Mouse (Mus musculus) liver, adult 2 months (tissue): ENCODE measurements at regions not wholly inside any gene's neighbourhood (a gene's known extent, or its start where the extent isn't known, plus 50 kb on each side); places are given as distances from the start of the nearest gene placed in this dataset.

ENCODE experiments used
- DNase-seq: peaks from one replicate; pipeline ENCODE4 v3.0.0-alpha.2; 2011; ENCODE audit warnings: low read depth, low spot score; ENCODE audit errors: extremely low read depth
- H3K27ac ChIP-seq: fragments of 200-500 bp; replicated peaks from 2 replicates; pipeline ENCODE4 v1.5.1; 2012; ENCODE audit warnings: low read depth, mild to moderate bottlenecking, control low read depth, inconsistent platforms, low read length; ENCODE audit not compliant: insufficient read depth
- H3K27me3 ChIP-seq: fragments of 200-500 bp; 2 replicates; pipeline ENCODE4 v1.6.1; 2012; ENCODE audit warnings: mild to moderate bottlenecking, moderate library complexity, low read length, inconsistent platforms; ENCODE audit not compliant: control insufficient read depth, insufficient read depth
- H3K36me3 ChIP-seq: fragments of 200-500 bp; 2 replicates; pipeline ENCODE4 v1.6.1; 2012; ENCODE audit warnings: low read length, inconsistent platforms; ENCODE audit not compliant: control insufficient read depth, insufficient read depth
- H3K4me1 ChIP-seq: fragments of 200-500 bp; 2 replicates; pipeline ENCODE4 v1.6.1; 2011; ENCODE audit warnings: low read length; ENCODE audit not compliant: control insufficient read depth, insufficient read depth
- H3K4me3 ChIP-seq: fragments of 200-500 bp; 2 replicates; pipeline ENCODE4 v1.5.1; 2011; ENCODE audit warnings: low read depth, mild to moderate bottlenecking, control low read depth, low read length, moderate library complexity; ENCODE audit not compliant: insufficient read depth
- H3K79me2 ChIP-seq: fragments of 200-500 bp; 2 replicates; pipeline ENCODE4 v1.6.1; 2012; ENCODE audit warnings: inconsistent platforms, mild to moderate bottlenecking, low read length, moderate library complexity; ENCODE audit not compliant: control insufficient read depth, insufficient read depth
- H3K9ac ChIP-seq: fragments of 200-500 bp; 2 replicates; pipeline ENCODE4 v1.6.1; 2012; ENCODE audit warnings: low read depth, mild to moderate bottlenecking, control low read depth, inconsistent platforms, low read length
- CTCF ChIP-seq: fragments of 200-500 bp; IDR thresholded peaks from 2 replicates; pipeline ENCODE4 v1.5.1; 2011; ENCODE audit warnings: low read depth, low read length, control low read depth
- POLR2A ChIP-seq: fragments of 200-500 bp; IDR thresholded peaks from 2 replicates; pipeline ENCODE4 v1.6.1; 2011; ENCODE audit warnings: low read length, control low read depth; ENCODE audit not compliant: insufficient read depth; ENCODE audit errors: extremely low read depth
- WGBS: fragments of 180-500 bp; shearing (Covaris S2); methylation state at CpG from one replicate; pipeline ENCODE4 v1.1.7; 2018; 5-methylcytosine and 5-hydroxymethylcytosine counted together

DNA sequence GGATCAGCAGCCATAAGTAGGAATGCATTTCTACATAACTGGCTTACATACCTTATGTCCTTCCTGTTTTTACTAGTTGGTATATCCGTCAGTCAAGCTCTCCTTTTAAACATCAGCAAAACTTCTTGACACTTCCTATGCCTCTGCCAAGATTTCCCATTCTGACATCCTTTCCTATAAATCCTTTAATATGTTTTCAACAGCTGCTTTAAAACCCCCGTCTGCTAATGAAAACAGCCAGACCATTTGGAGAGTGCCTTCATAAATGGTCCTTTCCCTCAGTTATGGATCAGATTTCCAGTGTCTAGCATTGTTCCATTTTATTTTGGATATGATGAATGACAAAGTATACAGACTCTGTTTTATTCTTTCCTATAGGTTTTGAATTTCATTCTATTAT lies 270.7 kb upstream of the Rgmb start:
- no peak for TF ChIP-seq POLR2A
- no peak for TF ChIP-seq CTCF
- no peak overlapping the region for H3K9ac ChIP-seq
- no peak overlapping the region for H3K27ac ChIP-seq
- H3K36me3 ChIP-seq, result no peaks in the 10 kb centered on the region
- no peak overlapping the region for H3K4me3 ChIP-seq
- H3K4me1 ChIP-seq, result no peaks in the 10 kb centered on the region
- no peaks in the 10 kb centered on the region for H3K79me2 ChIP-seq
- 71% methylated on average over 2 of the region's 2 CpGs for WGBS
- no peaks in the 10 kb centered on the region for H3K27me3 ChIP-seq
- DNase-seq, result no peak

DNA sequence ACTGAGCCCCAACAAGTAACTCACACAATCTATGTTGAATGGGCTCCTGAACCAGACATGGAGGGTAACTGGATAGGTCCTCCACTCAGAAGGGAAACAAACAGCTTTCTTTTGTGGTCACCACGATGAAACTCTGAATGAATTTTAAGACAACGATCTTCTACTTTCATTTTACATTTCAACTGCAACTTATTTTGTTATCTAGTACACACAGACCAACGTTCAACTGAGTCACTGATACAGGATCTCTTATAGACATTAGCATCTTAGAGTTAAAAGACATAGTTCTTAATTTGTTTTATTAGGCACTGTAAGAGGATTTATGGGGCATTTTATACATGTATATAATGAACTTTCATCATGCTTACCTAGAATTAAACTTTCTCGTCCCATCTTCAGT lies 262.1 kb upstream of the Rgmb start:
- WGBS, result 77% methylated on average over 4 of the region's 4 CpGs
- H3K9ac ChIP-seq, result no peak overlapping the region
- H3K27me3 ChIP-seq, result no peaks in the 10 kb centered on the region
- no peak for DNase-seq
- no peaks in the 10 kb centered on the region for H3K36me3 ChIP-seq
- H3K4me3 ChIP-seq, result no peak overlapping the region
- TF ChIP-seq CTCF (no peak), POLR2A (no peak)
- H3K27ac ChIP-seq, result no peak overlapping the region
- H3K79me2 ChIP-seq, result no peaks in the 10 kb centered on the region
- no peaks in the 10 kb centered on the region for H3K4me1 ChIP-seq

- Histone ChIP-seq H3K36me3 (no peaks in the 10 kb centered on the region), H3K4me3 (no peak overlapping the region), H3K4me1 (no peaks in the 10 kb centered on the region), H3K9ac (no peak overlapping the region), H3K27me3 (no peaks in the 10 kb centered on the region), H3K27ac (no peak overlapping the region), H3K79me2 (no peaks in the 10 kb centered on the region)
- no peak for DNase-seq
- TF ChIP-seq CTCF, result no peak
- no peak for TF ChIP-seq POLR2A
- WGBS, result 78% methylated on average over 8 of the region's 8 CpGs
These were observed 258.9 kb upstream of the Rgmb start for GRCm38 (mm10) chr17:16089619-16090280.

- Histone ChIP-seq H3K4me1 (no peaks in the 10 kb centered on the region), H3K36me3 (no peaks in the 10 kb centered on the region), H3K79me2 (no peaks in the 10 kb centered on the region), H3K27ac (no peak overlapping the region), H3K4me3 (no peak overlapping the region), H3K27me3 (no peaks in the 10 kb centered on the region), H3K9ac (no peak overlapping the region)
- TF ChIP-seq CTCF (no peak), POLR2A (no peak)
- 65% methylated on average over 5 of the region's 5 CpGs for WGBS
- DNase-seq, result no peak
These were observed 258.2 kb upstream of the Rgmb start for GRCm38 (mm10) chr17:16088879-16089618.

- Histone ChIP-seq H3K4me3 (no peak overlapping the region), H3K27me3 (no peaks in the 10 kb centered on the region), H3K4me1 (no peaks in the 10 kb centered on the region), H3K9ac (no peak overlapping the region), H3K27ac (no peak overlapping the region), H3K36me3 (no peaks in the 10 kb centered on the region), H3K79me2 (no peaks in the 10 kb centered on the region)
- WGBS, result 70% methylated on average over 2 of the region's 2 CpGs
- no peak for DNase-seq
- no peak for TF ChIP-seq CTCF
- TF ChIP-seq POLR2A, result no peak
These were observed 256.2 kb upstream of the Rgmb start for GRCm38 (mm10) chr17:16087046-16087445.

DNA sequence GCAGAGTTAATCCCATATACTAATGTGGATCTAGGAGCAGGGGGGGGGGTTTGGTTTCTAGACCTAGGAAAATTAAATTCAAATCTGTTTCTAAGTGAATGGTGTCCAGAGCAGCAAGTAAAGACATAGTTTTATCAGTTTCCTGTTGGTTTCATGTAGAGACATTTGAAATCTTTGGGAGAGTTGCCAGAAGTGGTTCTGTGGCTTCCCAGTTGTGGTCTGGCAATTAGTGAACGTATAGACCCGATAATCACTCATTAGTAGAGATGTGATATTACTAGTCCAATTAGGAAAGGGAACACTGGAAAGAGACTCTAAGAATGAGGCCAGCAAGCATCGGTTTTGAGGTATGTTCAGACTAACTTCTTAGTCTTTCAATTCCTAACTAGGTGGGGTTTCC lies 252.0 kb upstream of the Rgmb start:
- Histone ChIP-seq H3K9ac (no peak overlapping the region), H3K36me3 (no peaks in the 10 kb centered on the region), H3K27me3 (no peaks in the 10 kb centered on the region), H3K4me1 (no peaks in the 10 kb centered on the region), H3K79me2 (no peaks in the 10 kb centered on the region), H3K4me3 (no peak overlapping the region), H3K27ac (no peak overlapping the region)
- DNase-seq, result no peak
- WGBS, result 64% methylated on average over 3 of the region's 3 CpGs
- TF ChIP-seq CTCF, result no peak
- no peak for TF ChIP-seq POLR2A
